Mouse (Mus musculus) testis, adult 2 months (tissue): ENCODE data around the gene Heatr6. TPM values are rescaled to one million over a fixed set of nuclear protein-coding genes. Genes with fewer than 3 reads are reported as not detected.

ENCODE experiments used
- H3K27ac ChIP-seq: fragments of 200-500 bp; 2 replicates; pipeline ENCODE4 v1.5.1; 2012; ENCODE audit warnings: low read depth, low read length; ENCODE audit not compliant: control insufficient read depth, insufficient read depth
- H3K27me3 ChIP-seq: fragments of 200-500 bp; 2 replicates; pipeline ENCODE4 v1.6.1; 2012; ENCODE audit warnings: mild to moderate bottlenecking, low read length, moderate library complexity; ENCODE audit not compliant: control insufficient read depth, insufficient read depth
- H3K36me3 ChIP-seq: fragments of 200-500 bp; 2 replicates; pipeline ENCODE4 v1.6.1; 2012; ENCODE audit warnings: mild to moderate bottlenecking, low read length; ENCODE audit not compliant: control insufficient read depth, insufficient read depth
- H3K4me1 ChIP-seq: fragments of 200-500 bp; 2 replicates; pipeline ENCODE4 v1.6.1; 2012; ENCODE audit warnings: low read length; ENCODE audit not compliant: control insufficient read depth, insufficient read depth
- H3K4me3 ChIP-seq: fragments of 200-500 bp; 2 replicates; pipeline ENCODE4 v1.5.1; 2012; ENCODE audit warnings: low read depth, mild to moderate bottlenecking, low read length, moderate library complexity, mixed read lengths; ENCODE audit not compliant: control insufficient read depth
- CTCF ChIP-seq: fragments of 200-500 bp; IDR thresholded peaks from 2 replicates; pipeline ENCODE4 v1.5.1; 2012; ENCODE audit warnings: low read depth, mild to moderate bottlenecking, inconsistent platforms, low read length, moderate library complexity; ENCODE audit not compliant: control insufficient read depth, insufficient read depth, insufficient replicate concordance
- POLR2A ChIP-seq: fragments of 200-500 bp; IDR thresholded peaks from 2 replicates; pipeline ENCODE4 v1.6.1; 2012; ENCODE audit warnings: low read depth, mild to moderate bottlenecking, inconsistent platforms, low read length, moderate library complexity; ENCODE audit not compliant: control insufficient read depth
- polyA plus RNA-seq: library from polyadenylated mRNA; depleted of rRNA; stranded (reverse); fragments of >200 nt; gene quantifications from 2 replicates; pipeline ENCODE4 v1.2.3, GENCODE M21; 2012

Heatr6 gene
- polyA plus RNA-seq, 1 experiment: 6.1 TPM

DNA sequence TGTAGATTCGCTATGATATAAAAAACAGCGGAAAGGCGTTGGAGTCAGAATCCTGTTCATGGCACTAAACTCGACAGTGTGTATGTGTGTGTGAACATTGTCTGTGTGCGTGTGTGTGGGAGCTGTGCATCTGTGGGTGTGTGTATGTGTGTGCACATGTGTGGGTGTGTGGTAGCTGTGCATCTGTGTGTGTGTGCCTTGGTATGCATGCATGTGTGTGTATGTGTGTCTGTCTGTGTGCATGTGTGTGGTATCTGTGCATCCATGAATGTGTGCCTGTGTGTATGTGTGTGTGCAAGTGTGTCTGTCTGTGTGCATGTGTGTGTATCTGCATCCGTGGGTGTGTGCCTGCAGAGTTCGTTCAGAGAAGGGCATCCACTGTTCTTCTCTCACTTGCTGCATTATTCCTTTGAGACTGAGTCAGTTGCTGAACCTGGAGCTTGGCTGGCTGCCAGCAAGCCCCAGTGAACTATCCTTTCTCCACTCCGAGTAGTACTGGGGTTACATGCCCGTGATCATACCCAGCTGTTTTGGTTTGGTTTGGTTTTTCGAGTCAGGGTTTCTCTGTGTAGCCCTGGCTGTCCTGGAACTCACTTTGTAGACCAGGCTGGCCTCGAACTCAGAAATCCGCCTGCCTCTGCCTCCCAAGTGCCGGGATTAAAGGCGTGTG, 30.6 kb downstream of the Heatr6 start:
- Histone ChIP-seq H3K4me3 (no peak overlapping the region), H3K27ac (no peak overlapping the region), H3K27me3 (no peaks in the 10 kb centered on the region), H3K36me3 (peaks cover 4% of the 10 kb centered on the region; the same call in 1 of the 2 replicates), H3K4me1 (no peaks in the 10 kb centered on the region)
- TF ChIP-seq CTCF (no peak), POLR2A (no peak)

DNA sequence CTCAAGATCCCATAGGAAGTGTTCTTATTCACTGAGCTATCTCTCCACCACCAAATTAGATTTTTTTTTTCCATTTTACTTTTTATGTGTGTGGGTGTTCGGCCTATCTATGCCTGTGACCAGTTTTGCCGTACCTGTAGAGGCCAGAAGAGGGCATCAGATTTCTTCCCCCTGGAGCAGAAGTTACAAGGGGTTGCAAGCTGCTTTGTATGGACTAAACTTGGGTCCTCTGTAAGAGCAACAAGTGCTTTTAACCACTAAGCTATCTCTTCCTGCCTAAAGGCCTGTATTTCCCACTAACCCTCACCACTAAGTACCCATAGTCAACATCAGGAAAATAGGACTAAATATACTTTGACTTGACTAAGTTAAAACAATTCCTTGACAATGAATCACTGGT, 31.2 kb downstream of the Heatr6 start:
- Histone ChIP-seq H3K4me1 (no peaks in the 10 kb centered on the region), H3K36me3 (peaks cover 4% of the 10 kb centered on the region; the same call in 1 of the 2 replicates), H3K27ac (no peak overlapping the region), H3K27me3 (no peaks in the 10 kb centered on the region), H3K4me3 (no peak overlapping the region)
- no peak for TF ChIP-seq CTCF
- TF ChIP-seq POLR2A: no peak

DNA sequence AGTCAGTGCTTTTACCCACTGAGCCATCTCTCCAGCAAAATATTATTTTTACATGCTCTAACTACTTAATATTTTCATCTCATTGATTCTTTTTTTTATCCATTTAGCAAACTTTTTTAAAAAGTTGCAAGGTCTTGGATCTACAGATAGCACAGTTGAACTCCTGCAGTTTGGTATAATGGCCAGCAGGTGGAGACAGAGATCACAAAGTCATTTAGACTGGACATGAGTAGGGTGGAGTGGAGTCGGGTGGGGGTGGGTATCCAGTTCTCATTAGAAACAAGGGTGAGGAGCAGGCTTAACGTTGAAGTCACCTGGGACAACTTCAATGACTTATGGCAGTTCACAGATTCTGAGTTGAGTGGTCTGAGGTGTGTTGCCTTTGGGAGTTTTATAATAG, 31.9 kb downstream of the Heatr6 start:
- H3K36me3 ChIP-seq: no peaks in the 10 kb centered on the region
- TF ChIP-seq POLR2A: no peak
- TF ChIP-seq CTCF: no peak
- H3K4me1 ChIP-seq: no peaks in the 10 kb centered on the region
- H3K4me3 ChIP-seq: no peak overlapping the region
- H3K27me3 ChIP-seq: no peaks in the 10 kb centered on the region
- no peak overlapping the region for H3K27ac ChIP-seq

DNA sequence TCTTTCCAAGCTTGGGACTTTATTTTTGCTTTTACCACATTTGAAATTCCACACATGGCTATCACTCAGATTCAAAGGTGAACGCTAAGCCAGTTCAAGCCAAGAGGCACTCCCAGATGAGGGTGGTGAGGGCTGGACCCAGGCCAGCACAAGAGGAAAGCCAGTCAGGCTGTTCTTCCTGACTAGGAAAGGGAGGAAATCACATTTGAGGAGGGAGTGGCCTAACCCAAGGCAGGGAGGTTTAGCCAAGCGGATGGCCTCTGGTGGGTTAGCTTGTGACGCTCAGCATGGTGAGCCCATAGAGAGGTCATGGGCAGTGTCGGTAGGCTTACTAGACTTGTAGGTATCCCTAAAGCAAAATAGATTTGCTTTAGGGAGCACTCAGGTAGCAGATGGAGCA, 33.3 kb downstream of the Heatr6 start:
- H3K27ac ChIP-seq: no peak overlapping the region

DNA sequence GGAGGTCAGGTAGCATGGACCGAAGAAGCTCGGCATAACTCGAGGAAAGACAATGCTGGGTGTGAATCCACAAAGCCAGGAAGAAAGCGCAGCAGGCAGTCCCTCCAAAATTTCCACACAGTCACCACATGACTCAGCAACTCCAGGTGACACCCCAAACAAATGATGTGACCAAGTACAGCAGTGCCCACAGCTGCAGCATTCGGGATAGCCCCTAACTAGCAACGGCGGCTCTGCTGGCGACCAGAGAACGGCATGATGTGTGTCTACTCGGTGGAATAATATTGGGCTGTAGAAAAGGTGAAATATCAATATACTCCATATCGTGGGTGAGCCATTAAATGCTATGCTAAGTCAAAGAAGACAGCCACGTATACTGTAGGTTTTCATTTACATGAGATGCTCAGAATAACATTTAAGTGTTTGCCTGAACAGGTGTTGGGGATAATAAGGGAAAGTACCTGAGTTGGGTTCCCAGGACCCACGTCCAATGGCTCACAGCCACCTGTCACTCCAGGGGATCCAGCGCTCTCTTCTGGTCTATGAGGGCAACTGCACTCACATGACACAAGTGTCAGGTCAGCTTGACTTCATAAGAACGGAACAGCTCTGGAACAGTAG, 34.0 kb downstream of the Heatr6 start:
- H3K36me3 ChIP-seq: no peaks in the 10 kb centered on the region
- H3K4me1 ChIP-seq: no peaks in the 10 kb centered on the region
- TF ChIP-seq CTCF (peak; percentile 23; the same call in 1 of the 2 replicates), POLR2A (no peak)
- H3K27me3 ChIP-seq: no peaks in the 10 kb centered on the region
- H3K4me3 ChIP-seq: no peak overlapping the region
- no peak overlapping the region for H3K27ac ChIP-seq

More for the DNA sequence above, 33.3 kb downstream of the Heatr6 start:
- TF ChIP-seq CTCF (no peak), POLR2A (no peak)
- Histone ChIP-seq H3K27me3 (no peaks in the 10 kb centered on the region), H3K4me1 (no peaks in the 10 kb centered on the region), H3K4me3 (no peak overlapping the region), H3K36me3 (no peaks in the 10 kb centered on the region)

DNA sequence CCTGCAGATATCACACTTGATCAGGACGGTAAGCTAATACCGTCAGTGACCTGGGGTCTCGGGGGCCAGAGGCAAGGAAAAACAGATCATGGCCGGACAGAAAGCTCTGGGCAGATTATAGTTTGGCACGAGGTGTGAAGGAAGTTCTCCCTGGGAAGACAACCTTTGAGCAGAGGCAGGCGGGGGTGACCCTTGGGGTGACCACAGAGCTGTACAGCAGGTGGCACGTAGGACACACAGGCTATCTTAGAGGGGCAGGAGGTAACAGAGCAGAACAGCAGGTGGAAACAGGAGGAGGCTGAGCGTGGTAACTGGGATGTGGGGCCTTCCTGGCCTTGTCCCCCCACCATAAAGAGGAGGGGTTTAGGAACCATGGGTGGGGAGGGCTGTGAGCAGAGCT, 34.8 kb downstream of the Heatr6 start:
- H3K27ac ChIP-seq: no peak overlapping the region
- H3K4me1 ChIP-seq: no peaks in the 10 kb centered on the region
- no peak overlapping the region for H3K4me3 ChIP-seq
- H3K36me3 ChIP-seq: no peaks in the 10 kb centered on the region
- H3K27me3 ChIP-seq: no peaks in the 10 kb centered on the region
- TF ChIP-seq CTCF (no peak), POLR2A (no peak)

DNA sequence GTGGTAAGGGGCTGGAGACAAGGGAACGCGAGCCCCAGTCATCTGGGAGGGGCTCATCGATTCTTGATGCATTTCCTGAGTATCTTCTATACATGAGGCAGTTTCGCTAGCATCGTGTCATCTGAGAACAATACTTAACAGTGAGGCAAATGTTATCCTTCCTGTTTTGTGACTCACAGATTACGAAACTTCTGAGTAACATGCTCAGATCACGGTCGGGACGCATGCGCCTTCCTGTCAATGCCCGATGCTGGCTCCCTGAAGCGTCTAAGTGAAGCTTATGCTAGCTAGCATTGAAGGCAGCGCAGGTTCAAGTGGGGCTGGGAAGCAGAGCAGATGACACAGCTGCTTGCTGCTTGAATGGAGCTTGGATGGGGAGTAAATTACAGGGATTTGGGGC, 35.8 kb downstream of the Heatr6 start:
- TF ChIP-seq CTCF (no peak), POLR2A (no peak)
- Histone ChIP-seq H3K27me3 (no peaks in the 10 kb centered on the region), H3K4me1 (no peaks in the 10 kb centered on the region), H3K4me3 (no peak overlapping the region), H3K36me3 (no peaks in the 10 kb centered on the region), H3K27ac (no peak overlapping the region)

DNA sequence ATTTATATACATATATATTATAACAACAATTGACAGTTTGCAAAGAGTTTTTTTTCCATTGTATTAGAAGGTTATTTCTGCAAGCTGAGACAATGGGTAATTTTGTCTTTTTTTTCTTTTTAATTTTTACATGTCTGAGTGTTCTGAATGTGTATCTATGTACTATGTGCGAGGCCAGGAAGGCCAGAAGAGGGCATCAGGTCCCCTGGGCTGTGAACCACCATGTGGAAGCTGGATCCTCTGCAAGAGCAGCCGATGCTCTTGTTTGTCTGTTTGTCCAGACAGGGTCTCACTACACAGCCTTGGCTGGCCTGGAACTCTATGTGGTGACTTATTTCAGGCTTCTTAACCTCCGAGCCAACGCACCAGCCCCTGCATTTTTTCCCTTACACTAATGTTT, 37.6 kb downstream of the Heatr6 start:
- no peak for TF ChIP-seq CTCF
- TF ChIP-seq POLR2A: no peak
- Histone ChIP-seq H3K4me1 (no peaks in the 10 kb centered on the region), H3K4me3 (no peak overlapping the region)

More for the DNA sequence above, 37.6 kb downstream of the Heatr6 start:
- H3K27ac ChIP-seq: no peak overlapping the region
- H3K36me3 ChIP-seq: no peaks in the 10 kb centered on the region
- H3K27me3 ChIP-seq: no peaks in the 10 kb centered on the region
